Mouse (Mus musculus) layer of hippocampus, postnatal 25 days (tissue): ENCODE measurements around the gene Bcl2l13. TPM values are rescaled to one million over a fixed set of nuclear protein-coding genes. Genes with fewer than 3 reads are reported as not detected.
"Not testable (repeated sequence)": the region's sequence is repeated elsewhere in the genome, so short reads cannot be mapped to it uniquely, and the experiment has no call there.

Experiments
- DNase-seq, 2 experiments: peaks; one replicate each; pipeline ENCODE4 v3.0.0; 2022; ENCODE audit warnings: mixed read lengths in 2 of 2, low spot score in 1 of 2; ENCODE audit errors: extremely low spot score in 1 of 2
- total RNA-seq, 2 experiments: library from RNA; stranded (reverse); gene quantifications; 2 replicates each; pipeline ENCODE4 v1.2.3; 2021

Bcl2l13 gene
- 10 to 100 TPM; 39.9 to 51.0 TPM for total RNA-seq

GRCm38 (mm10) chr6:120835474-120836374 is at the start of gene Bcl2l13:
Bcl2l13 (plus strand) TSS chr6:120836212.
- DNase-seq, result peak; percentile 96 to 97

GRCm38 (mm10) chr6:120788068-120788607 is 47.9 kb upstream of the Bcl2l13 start:
- no peak for DNase-seq

GRCm38 (mm10) chr6:120788904-120789303 is 47.1 kb upstream of the Bcl2l13 start:
- no peak for DNase-seq

- DNase-seq, result no peak
These were observed 45.9 kb upstream of the Bcl2l13 start for GRCm38 (mm10) chr6:120790153-120790552.

- no peak for DNase-seq
These were observed 45.3 kb upstream of the Bcl2l13 start for GRCm38 (mm10) chr6:120790717-120791116.

GRCm38 (mm10) chr6:120792947-120793346 is 43.1 kb upstream of the Bcl2l13 start:
- peak in 1 of 2 experiments; percentile 16 for DNase-seq

GRCm38 (mm10) chr6:120795422-120796086 is 40.5 kb upstream of the Bcl2l13 start:
- no peak for DNase-seq

- DNase-seq, result no peak
These were observed 39.9 kb upstream of the Bcl2l13 start for GRCm38 (mm10) chr6:120796111-120796510.

- DNase-seq, result no peak
These were observed 38.0 kb upstream of the Bcl2l13 start for GRCm38 (mm10) chr6:120798019-120798418.

- DNase-seq, result no peak
These were observed 37.1 kb upstream of the Bcl2l13 start for GRCm38 (mm10) chr6:120798905-120799304.

GRCm38 (mm10) chr6:120799581-120800041 is 36.4 kb upstream of the Bcl2l13 start:
- DNase-seq, result no peak

- DNase-seq, result no peak
These were observed 28.8 kb upstream of the Bcl2l13 start for GRCm38 (mm10) chr6:120806999-120807737.

- no peak for DNase-seq
These were observed 28.3 kb upstream of the Bcl2l13 start for GRCm38 (mm10) chr6:120807738-120808081.

- not testable (repeated sequence) for DNase-seq
These were observed 24.0 kb upstream of the Bcl2l13 start for GRCm38 (mm10) chr6:120811999-120812398.

GRCm38 (mm10) chr6:120819294-120819693 is 16.7 kb upstream of the Bcl2l13 start:
- DNase-seq, result no peak

GRCm38 (mm10) chr6:120820144-120820543 is 15.9 kb upstream of the Bcl2l13 start:
- no peak for DNase-seq

GRCm38 (mm10) chr6:120820941-120821340 is 15.1 kb upstream of the Bcl2l13 start:
- no peak for DNase-seq

GRCm38 (mm10) chr6:120821715-120822114 is 14.3 kb upstream of the Bcl2l13 start:
- no peak for DNase-seq

- peak; percentile 73 to 74 for DNase-seq
These were observed 13.6 kb upstream of the Bcl2l13 start, which contains the start of gene Atp6v1e1 for GRCm38 (mm10) chr6:120822307-120822928. Atp6v1e1 (minus strand) TSS chr6:120822793.
